Mouse (Mus musculus): ENCODE measurements around the gene Ctnna2.

DNA sequence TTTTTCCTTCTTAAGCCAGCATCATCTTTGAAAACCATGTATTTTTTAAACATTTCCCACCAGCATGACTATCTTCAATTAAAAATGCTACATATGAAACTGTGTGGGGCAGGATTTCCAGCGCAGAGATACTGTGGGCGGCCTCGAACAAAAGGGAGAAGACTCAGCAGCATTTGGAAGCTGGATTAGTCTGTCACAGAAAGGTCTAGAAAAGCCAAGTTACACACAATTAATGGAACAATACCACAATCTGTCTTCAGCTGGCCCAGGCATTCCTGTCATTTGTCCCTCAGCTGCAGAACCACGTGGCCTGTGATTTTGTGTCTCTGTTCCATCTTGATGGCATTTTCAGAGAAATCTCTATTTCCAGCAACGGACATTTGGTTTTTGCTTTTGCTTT lies 726.0 kb downstream of the Ctnna2 start:
- TF ChIP-seq CTCF (conservative IDR thresholded peaks at IDR 0.05; ENCODE audit: low read length) (no peak), POU5F1 (IDR thresholded peaks at IDR 0.05; ENCODE audit: borderline replicate concordance, low read length) (no peak)

All from E14TG2a.4 (cell line).